Mouse (Mus musculus) cerebellum, adult 11 months (tissue): ENCODE measurements around the gene Pcsk7.

Source experiments
- DNase-seq: peaks from one replicate; pipeline ENCODE4 v3.0.0; 2022

Pcsk7 gene

DNA sequence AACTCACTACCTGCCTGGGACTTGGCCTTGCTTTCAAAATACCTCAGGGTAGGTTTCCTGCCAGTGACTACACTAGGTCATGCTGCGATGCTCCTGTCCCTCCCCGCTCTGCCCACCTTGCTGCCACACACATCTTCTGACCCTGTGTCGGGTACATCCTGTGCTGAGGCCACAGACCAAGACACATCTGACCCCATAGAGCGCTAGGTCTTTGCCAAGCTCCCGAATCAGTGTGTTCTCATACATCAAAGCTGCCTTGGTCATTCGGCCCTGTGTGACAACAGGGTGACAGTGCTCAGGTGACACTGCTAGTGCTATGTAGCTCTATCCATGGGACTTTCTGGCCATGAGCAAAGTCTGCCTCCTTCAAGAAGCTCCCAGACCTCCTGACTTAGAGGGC lies 33.5 kb downstream of the Pcsk7 start:
- no peak for DNase-seq

DNA sequence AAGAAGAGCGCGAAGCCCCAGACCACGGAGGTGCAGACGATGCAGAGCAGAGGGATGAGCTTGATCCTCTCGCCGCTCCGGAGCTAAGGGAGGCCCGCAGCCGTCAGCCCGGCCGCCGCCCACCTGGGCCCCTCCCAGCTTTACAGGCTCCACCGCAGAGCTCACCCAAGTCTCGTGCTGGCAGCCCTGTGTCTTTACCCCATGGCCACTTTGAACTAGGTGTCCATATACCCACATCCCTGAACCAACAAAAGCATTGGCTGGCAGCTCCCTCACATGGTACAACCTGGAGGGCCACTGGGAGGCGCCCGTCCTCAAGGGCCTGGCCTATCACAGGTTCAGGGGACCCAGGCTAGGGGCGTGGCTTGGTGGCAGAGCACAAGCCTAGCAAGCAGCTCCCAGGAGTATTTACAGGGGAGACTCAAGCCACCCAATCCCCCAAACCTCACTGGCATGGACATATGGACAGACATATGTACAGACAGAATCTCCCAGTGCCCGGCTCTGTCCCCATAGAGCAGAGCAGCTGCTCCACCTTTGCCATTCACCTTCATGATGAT lies 35.1 kb downstream of the Pcsk7 start:
- DNase-seq: no peak

DNA sequence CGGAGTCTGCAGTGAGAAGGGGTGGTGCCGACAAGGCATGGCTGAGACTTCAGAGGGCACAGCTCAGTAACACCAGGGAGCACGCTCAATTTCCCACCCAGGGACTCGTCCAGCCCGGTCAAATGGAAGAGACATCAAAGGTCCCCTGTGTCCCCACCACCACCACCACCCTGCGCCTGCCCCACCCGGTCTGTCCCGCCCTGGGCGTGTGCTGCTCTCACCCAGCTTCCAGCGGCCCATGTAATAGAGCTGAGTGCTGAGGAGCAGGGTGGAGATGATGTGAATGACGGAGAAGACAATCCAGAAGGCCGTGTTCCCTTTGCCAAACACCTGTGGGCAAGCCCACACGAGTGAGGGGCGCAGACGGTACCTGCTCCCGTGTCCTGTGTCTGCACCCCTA lies 36.2 kb downstream of the Pcsk7 start:
- no peak for DNase-seq

DNA sequence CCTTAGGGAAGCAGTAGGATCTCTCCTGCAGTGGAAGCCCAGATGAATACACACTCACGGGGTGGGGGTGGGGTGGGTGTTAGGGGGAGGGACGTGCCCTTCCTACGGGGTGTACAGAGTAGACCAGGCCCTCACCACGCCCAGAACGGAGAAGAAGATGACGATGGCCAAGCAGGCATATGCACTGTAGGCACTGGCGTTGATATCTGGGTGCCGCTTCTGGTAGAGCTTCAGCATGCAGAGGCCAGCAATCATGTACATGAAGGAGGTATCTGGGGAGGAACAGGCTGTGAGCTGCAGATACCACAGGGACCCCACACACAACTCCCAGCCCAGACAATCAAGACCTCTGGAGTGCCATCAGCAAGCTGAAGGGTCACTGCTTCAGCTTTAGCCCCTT lies 36.6 kb downstream of the Pcsk7 start:
- no peak for DNase-seq

DNA sequence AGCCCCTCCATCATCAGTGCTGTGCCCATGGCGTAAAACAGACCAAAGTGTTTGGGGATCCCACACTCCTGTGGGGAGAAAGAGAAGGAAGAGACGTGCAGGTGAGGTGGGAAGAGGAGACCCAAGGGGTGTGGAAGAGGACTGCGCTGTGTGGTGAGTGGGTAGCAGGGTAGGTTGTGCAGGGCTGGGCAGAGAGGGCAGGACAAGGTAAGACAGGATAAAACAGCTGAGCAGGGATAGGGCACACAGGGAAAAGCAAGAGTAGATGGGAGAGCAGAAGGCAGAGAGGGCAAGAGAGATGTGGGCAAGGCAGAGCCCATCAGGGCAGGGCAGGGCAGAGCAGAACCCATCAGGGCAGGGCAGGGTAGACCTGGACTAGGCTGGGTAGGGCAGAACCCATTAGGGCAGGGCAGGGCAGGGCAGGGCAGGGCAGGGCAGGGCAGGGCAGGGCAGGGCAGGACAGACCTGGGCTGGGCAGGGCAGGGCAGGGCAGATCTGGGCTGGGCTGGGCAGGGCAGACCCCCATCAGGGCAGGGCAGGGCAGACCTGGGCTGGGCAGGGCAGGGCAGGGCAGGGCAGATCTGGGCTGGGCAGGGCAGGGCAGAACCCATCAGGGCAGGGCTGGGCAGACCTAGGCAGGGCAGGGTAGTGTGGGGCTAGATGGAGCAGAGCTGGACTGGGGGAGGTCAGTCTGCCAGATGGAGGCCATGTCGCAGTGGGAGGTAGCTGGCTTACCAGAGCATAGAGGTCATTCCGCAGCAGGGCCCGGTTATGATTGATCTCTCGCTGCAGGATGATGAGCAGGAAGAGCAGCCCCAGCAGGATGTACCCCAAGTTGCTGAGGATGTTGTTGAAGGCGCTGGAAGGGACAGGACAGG lies 37.6 kb downstream of the Pcsk7 start:
- DNase-seq: peak; percentile 60

DNA sequence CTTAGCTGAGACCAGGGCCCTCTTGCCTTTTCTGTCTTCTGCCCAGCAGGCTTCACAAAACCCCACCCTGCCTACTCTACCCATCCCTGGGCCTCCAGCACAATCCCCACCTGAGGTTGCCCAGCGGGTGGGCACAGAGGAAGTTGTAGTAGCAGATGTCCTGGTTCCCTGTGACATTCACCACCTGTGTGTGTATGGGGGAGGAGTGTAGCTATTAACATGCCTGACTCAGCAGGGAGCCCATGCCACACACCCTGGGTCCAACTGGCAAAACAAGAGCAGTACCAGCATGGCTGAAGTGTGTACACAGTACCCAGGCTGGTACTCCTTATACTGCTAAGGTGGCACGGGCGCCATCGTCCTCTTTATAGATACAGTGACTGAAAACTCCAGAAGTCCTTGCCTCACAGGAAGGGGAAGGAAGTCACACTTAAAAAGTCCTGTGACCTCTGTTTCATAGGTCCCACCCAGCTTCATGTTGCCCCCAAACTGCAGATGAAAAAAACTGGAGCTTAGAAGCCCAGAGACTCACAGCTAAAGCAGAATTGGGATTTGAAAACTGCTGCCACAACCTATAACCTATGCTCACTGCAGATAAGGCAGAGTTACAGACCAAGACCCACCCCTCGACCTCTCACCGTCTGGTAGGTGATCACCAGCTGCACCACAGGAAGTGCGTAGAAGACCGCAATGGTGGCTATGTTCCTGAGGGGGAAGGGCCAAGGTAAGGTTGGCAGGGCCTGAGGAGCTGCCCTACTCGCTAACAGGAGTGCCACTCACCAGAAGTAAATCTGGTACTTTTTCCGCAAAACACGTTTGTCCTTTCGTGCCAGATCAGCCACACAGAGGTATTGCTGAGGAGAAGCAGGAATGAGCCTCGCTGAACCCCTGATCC lies 38.5 kb downstream of the Pcsk7 start:
- DNase-seq: peak; percentile 54

DNA sequence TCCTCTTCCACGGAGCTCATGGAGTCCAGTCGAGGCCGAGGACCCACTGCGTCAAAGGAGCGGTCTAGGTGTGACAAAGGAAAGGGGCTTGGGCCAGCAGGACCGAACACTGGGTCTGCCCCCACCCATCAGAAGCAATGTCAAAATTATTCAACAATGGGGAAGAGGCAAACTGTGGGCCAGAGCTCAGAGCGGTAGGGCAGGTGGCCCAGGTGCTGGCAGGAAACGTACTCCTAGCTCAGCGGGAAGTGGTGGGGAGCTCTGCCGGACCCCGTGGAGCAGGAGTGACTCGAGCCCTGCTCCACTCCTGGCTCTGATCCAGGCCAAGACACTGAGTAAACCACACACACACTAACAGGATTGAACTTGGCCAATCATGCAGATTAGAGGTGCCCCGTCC lies 39.4 kb downstream of the Pcsk7 start:
- peak; percentile 60 for DNase-seq

DNA sequence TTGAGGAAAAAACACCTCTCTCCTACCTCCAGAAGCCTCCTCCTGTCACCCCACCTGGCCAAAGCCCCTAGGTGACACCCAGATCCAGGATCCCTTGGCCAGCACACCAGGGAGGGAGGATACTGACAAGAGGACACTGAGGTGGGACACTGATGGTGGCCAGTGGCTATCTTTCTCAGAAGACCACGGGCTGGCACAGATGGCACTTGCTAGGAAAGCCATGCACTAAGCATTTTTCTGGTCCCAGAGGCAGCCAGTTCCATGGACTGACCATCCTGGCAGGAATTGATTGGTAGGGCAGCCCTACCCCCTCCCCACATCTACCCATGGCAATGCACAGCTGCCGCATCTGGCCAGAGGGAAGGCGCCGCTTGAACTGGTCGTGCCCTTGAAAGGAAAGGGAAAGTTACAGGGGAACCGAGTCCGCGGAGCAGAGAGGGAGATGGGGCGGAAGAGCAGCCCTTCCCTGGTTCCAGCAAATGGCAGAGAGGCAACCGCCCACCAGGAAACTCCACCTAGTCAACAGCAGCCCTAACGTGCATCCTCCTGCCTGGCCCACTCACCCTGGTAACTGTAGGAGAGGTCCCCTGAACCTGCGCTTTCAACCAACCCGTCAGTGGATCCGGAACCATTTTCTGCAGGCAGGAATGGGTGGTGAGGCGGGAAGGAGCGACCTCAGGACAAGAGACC lies 40.0 kb downstream of the Pcsk7 start:
- no peak for DNase-seq

DNA sequence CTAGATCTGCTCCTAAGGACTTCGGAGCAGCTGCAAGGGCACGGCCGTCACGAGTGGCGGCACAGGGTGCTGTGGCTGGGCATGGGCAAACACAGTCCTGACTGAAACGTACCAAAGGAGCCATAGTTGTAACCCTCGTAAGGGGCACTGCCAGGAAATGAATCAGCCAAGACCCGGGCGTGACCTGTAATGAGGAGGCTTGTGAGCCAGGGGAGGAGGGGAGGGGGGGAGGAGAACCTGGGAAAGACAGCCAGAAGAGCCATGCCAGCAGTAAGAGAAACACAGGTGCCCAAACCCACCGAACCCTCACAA lies 40.5 kb downstream of the Pcsk7 start:
- no peak for DNase-seq

DNA sequence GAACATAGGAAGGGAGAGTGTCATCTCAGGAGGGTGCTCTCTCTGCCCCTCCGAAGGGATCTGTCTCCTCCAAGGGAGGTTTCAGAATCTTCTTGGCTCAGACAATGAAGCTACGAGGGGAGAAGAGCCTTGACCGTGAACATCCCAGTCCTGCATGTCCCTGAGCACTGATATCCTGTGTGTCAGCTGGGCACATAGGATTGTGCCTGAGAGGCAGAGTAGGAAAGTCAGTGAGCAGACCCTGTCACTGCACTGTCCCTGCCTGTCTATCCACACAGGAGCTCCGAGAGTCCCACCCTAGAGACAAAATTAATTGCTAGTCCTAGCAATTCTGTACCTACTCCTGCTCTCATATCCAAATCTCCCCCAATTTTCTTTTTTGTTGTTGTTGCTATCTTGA lies 45.8 kb downstream of the Pcsk7 start:
- no peak for DNase-seq

DNA sequence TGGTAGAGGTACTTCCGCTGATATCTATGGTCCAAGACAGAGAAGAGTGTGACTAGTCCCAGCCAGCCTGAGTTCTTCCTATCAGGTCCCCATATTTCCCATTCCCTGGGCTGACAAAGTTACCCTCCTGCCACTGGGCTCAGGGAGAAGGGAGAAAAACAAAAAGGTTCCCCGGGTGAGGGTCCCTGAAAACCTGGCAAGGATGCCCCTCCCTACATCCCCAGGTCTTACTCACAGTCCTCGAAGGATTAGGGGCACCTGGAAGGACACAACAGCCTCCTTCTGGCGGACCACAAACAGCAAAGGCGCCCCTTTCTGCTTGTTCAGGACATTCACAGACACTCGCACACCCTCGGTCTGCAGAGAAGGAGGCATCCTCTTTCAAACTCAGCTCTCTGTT lies 46.6 kb downstream of the Pcsk7 start:
- no peak for DNase-seq

DNA sequence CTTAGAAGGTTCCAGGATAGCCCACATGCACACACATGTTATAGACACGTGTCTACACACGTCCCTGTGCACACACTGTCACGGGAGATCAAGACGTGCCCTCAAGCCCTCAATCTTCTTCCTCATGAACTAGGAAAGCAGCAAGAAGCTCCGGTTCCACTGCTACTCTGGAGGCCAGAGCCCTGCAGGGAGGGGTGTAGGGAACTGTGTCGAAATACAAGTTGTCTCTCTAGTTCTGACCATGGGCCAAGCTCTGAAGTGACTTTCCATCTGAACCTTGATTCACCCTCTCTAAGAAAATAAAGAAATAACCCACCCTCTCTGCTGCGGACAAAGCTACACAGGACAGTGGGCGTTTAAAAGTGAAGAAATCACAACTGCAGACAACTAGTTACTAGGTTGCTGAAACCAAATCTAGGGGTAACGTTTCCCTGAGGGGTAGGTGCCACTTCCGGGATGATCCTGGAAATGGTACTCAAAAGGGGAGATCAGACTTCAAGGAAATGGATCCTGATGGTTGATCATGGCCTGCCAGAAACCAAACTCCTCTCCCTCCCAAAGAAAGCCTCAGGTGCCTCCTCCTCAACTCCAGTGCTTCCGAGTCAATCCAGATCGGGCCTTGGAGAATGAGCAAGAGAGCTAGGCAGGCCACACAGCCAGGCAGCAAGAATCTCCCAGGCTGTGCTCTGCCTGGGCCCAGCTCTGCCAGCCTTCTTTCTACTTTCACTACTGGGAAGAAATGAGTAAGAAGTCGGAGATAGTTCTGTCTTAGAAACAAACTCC lies 47.4 kb downstream of the Pcsk7 start:
- no peak for DNase-seq

DNA sequence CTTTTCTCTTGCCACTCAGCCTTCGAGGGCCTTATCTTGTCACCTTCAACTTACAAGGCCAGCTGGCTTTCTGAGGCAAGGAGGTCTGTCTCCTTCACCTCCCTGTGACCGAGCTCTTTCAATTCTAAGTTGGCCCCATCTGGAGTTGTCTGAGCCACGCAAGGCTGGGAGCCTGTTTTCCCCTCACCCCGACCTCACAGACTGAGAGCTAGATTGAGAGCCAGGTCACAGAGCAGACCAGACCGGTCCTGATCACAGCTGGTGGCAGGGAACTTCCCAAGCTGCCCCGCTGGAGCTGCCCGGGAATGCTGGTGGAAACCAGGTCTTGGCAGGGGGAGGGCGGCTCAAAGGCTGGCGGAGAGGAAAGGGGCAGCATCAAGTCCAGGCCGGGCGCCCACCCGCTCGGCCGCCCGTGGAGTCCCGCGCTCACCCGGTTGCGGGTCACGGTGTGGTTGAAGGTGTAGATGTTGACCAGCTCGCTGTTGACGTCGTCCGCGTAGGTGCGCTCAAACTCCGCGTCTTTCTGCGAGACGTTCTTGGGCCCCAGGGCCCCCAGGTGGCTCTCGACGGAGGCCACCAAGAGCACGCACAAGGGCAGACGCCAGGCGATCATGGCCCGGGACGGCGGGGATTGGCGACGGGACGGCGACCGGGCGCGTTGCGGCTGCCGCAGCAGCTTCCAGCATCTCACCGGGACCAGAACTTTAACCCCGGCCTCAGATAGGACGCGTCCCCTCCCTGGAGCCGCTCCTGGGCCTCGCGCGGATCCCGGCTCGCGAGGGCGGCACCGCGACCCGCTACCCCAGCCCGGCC lies 48.2 kb downstream of the Pcsk7 start:
- DNase-seq: peak; percentile 57

DNA sequence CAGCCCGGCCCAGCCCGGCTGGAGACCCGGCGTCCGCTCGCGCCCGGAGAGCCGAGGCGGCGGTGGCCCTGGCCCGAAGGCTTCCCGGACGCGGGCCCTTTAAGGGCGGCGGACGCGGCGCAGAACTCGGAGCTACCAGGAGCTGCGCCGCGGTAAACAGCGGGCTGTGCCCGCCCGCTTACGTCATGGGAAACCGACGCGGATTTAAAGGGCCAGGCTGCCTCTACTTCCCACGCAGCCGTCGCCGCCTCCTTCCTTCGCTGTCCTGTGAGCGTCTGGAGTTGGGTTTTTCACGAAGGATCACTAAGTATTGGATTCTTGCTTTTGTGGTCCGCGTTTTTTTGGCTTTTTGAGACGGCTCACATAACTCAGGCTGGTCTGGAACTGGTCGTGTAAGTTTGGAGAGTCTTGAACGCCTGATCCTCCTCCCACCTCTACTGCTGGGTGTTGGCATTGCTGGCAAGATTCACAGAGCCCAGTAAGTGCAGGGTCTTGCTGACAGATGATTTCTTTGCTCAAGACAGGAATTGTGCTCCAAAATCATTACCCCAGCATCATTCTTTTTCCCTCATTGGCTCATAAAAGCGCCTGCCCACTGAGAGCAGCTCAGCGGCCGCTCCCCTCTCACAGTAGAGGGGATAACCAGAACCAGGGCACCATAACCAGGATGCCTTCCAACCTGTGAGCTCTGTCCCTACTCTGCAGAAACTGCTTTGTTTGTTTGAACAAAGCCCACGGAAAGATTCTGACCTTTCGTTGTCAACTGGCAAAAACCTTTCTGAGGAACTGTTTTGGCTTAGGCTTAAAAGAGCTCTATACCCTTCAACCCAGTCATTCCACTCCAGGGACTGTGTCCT lies 49.0 kb downstream of the Pcsk7 start, which contains the start of gene Sidt2:
Sidt2 (minus strand) TSS at position 152 of the 857 bp plus-strand sequence.
- DNase-seq: peak; percentile 83

DNA sequence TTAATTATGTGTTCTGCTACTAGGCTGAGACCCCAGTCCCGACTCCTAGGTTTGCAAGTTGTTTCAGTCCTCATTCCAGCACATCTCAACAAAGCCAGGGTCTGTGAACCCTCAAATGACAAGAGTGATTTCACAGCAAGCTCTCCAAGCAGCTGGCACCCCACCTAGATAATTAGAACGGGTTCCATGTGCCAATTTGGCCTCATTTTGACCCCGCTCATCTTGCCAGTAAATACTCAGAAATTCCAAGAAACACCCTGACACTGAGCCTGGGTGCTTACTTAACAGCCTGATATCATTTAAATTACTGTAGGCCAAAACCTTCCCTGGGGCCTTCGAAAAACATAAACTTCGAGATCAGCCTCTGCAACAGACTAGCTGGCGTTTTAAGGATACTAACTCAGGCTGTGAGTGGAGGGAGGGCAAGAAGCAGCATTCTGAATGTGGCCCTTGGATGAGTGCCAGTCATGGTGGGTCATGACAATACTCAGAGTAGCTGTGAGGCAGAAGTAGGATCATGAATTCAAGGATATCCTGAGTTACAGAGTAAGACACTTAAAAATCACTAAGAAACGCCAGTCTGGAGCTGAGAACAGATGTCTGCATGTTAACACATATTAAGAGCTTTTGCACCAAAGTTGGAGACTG lies 51.9 kb downstream of the Pcsk7 start:
- DNase-seq: no peak

DNA sequence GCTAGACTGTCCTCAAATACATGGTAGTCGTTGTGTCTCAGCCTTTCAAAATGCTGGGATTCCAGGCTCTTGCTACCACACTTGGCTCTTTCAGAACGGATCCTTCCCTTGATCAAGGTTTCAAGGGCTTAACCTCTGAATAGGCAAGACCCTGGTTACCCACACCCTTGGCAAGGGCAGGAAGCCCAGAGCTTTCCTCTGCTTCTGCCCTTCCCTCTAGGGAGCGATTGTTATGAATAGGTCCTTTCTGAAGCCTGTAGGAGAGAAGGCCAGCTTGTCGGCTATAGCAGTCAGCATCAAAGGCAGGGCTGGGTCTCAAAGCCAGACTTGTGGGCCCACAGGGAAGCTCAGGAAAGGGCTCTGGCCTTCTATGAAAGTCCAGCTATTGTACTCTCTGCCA lies 52.6 kb downstream of the Pcsk7 start:
- DNase-seq: no peak

DNA sequence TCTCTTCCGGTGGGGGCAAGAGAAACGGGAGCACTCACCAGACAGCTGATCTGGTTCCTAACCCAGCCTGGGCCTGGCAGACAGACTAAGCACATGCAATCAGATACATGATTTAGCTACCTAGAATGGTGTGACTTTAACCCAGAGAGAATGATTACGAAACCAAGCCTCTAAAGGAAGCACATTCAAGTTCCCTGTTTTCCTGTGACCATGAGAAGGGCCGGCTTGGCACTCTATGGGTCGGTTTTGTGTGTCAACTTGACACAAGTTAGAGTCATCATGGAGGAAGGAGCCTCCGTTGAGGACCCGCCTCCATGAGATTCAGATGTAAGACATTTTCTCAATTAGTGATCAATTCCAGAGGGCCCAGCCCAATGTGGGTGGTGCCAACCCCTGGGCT lies 53.4 kb downstream of the Pcsk7 start:
- no peak for DNase-seq

DNA sequence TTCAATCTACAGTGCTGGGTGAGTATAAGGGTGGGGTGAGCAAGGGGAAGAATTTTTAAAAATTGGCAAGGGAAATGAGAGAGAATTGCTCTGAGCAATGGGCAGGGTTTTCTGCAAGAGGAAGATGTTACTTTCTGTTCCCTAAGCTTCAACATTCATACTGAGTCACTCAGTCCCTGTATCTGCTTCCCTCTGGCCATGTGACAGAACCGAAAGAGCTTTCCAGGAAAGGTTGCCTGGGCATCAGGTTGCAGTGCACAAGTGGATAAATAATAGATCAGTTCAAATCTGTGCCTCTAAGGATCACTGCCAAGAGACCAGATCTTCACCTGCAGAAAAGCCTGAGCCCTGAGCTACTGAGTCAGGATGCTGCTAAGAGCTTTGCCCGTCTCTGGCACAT lies 55.6 kb downstream of the Pcsk7 start:
- no peak for DNase-seq

DNA sequence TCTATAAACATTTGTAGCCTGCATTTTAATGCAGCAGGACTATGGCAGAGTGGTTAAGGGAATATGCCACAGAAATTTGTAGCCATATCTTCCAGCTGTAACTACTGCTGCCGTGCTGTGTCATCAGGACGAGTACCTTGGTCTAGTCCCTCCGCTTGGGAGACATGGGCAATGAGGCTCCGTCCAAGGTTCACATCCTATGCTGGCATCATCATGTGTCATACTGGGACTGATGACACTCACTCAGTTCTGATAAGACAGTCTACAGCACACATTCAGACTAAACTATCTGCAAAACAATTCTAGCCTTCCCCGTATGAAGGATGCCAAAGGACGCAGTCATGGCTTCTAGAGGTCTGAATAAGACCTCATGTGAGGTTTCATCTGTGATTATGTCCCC lies 57.3 kb downstream of the Pcsk7 start:
- DNase-seq: no peak

DNA sequence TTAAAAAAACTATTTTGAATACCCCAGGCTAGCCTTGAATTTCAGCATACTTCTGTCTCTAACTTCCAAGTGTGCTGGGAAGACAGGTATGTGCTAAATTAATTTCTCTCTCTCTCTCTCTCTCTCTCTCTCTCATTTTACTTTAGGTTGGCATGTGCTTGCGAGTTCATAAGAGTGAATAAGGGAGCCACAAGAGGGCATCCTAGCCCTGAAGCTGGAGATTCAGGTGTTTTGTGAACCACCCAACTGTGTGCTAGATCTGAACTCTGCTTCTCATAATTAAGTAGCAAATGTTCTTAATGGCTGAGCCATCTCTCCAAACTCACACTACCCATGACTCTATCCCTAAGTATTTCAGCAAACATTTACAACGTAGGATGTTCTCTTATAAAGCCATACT lies 70.6 kb downstream of the Pcsk7 start:
- DNase-seq: no peak
